Mouse (Mus musculus) cerebellum, postnatal 10 days (tissue): Measurements from ENCODE around the gene Ank.

Source experiments
- DNase-seq, 2 experiments: peaks; one replicate each; pipeline ENCODE4 v3.0.0; 2021; ENCODE audit warnings: mixed read lengths in 2 of 2

The Ank gene

DNA sequence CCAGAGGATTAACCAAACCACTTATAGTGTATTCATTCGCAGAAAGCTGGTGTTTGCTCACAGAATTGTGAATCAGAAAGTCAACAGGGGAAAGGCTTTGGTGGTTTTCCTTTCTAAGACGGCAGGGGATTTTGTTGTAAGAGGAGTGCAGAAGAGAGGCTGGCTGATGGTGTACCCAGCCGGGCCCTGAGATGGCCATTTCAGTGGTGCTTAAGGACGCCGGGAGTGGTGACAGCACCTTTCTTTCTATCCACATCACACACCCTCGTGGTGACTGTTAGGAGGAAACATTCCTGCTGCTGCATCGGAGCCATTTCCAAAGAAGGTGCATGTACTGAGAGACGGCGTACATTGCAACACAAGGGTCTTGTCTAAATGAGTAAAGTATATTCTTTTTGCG is 78.7 kb downstream of the Ank start:
- no peak for DNase-seq

DNA sequence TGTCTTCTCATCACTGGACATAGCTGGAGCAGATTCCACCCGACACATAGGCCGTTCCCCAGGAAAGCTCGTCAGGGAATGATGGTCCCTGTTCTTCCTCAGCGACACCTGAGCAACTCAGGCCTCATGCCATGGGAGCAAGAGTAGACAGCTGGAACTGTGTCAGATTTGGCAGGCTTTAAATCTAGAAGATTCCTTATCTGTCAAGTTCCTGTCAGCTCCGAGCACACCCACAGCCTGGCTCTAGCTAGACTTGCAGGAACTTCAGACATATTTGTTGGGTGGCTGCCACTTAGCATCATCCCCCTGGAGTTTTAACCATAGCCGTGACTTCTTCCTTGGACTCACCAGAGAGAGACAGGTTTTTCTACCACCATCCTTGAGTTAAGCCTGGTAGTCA is 81.6 kb downstream of the Ank start:
- DNase-seq: no peak

DNA sequence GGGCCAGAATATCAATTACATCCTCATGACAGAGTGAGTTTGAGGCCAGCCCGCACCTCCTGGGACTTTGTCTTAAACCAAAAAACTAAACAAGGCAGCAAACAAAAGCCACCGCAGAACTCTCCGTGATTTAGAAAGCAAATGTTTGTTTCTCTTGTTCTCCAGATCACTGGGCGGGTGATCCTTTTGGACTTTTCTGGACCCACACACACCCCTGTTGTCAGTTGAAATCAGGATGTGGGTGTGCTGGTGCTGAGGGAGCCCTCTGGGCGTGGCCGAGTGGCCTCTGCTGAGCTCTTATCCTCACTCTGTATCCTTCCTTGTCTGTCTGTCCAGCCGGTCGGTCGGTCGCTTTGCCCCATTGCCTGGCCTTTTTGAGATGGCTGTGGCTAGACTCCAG is 82.6 kb downstream of the Ank start:
- no peak for DNase-seq

DNA sequence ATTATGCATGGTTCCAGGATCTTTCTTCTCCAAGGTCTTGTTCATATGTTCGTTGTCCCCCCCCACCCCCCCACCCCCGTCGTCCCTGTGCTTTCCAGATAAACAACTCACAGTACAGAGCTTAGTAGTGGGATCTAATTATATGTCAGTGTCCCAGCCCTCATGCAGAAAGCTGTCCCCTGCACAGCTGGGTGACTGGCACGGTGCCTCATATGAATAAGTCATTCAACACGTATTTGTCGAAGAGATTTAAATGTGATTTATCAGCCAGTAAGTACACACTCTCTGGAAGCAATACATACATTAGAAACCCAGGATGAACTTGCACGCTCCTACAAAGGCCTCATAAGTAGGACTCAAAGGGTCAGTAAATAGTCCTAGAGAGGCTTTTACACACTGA is 83.4 kb downstream of the Ank start:
- peak; percentile 40 to 62 for DNase-seq

DNA sequence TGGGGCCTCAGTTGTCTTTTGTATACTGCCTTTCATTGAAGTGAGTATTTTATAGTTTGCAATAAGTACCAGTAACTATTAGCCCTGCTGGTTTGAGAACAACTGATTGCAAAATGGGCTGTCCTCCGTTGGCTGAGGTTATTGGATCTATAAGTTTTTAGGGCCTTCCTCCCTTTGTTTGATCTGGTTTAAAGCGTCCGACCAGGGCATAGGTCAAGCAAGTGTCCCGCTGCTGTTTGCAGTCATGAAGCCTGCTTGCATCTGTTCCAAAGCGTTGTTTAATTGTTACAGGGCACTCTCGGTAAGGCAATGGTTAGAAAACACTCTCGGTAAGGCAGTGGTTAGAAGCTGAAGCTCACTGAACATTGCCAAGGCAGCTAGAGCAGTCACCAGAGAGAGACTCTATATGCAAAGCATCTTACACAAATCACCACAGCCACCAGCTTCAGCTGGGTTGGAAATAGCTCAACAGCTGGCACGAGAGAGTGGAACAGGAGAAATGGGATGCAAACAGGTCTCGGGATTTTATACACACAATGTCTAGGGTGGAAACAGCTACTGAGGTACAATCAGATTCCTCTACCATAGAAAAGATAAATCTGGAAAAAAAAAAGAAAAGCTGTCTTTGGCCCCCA is 84.0 kb downstream of the Ank start:
- DNase-seq: no peak

DNA sequence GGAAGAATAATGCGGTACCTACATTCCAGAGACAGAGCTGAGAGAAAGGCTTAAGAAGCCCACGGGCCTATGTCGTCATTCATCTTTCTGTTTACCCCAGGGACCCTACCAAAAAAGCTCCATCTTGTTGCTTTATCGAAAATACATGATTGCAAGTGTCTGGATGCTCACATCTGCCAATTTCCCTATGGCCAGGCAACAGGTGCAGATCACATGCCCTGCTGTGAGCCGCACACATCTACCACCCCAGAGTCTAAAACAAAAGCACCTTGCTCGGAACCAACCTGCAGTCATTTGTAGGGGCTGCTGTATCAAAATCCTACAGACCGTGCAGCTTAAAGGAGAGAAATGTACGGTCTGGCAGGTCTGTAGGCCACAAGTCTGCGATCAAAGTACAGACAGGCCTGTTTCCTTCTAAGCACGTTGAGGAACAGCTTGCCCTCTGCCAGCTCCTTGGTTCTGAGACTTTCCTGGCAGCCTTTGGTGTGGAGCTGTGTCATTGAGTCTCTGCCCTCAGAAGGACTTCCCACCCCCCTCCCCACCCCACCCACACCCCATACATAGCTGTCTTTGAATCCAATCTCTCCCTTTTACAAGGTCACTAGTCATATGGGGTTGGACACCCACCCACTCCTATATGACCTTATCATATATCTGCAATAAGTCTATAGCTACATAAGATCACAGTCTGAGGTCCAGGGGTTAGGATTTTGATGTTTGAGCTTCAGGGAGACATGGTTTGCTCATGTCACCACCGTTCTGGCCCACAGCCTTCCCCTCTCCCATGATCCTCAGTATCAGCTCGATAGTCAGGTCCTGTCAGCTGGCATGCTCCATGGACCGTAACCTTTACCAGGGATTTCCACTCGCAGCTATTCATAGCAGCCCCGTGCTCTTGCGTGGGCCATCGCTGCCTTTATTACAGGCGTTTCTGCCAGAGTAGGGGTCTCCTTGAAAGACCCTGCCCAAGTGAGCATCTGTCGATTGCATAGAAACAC is 84.9 kb downstream of the Ank start:
- DNase-seq: no peak

DNA sequence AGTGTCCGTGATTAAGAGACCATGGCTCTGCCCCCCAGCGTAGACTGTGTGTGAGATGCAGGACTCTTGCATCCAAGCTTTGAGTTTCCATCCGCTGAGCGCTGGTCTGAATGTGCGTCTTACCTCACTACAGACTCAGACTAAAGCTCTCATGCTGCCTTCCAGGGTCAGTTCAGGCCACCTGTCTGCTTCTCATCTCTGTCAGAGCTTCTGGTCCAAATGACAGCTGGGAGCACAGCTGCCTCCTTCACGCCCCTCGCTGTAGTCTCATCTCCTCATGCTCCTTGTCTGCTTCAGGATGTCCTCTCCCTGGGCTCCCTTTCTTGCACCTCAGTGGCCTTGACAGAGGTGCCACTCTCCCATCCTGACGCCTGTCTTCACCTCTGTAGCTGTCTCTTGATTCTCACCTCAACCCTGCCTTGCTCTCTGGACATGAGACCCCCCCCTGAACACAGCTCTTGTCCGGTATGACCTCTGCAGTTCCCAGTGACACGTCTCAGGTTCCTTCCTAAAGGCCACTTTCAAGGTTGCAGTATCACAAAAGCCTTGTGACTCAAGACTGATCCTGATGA is 85.7 kb downstream of the Ank start:
- no peak for DNase-seq

DNA sequence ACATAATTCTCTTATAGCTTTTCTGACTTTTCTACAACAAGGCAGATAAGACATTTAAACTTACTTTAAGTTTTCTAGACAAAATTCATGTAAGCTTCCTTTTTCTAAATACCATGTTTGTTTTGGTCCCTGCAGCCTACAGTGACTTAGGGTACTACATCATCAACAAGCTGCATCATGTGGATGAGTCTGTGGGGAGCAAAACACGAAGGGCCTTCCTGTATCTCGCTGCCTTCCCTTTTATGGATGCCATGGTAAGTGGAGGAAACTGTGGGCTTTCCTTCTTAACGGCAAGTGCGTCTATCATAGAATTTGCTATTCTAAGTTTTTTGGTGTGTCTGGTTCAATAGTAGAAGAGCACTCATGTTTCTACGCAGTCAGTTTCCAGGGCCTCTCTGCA is 87.1 kb downstream of the Ank start:
- DNase-seq: no peak

DNA sequence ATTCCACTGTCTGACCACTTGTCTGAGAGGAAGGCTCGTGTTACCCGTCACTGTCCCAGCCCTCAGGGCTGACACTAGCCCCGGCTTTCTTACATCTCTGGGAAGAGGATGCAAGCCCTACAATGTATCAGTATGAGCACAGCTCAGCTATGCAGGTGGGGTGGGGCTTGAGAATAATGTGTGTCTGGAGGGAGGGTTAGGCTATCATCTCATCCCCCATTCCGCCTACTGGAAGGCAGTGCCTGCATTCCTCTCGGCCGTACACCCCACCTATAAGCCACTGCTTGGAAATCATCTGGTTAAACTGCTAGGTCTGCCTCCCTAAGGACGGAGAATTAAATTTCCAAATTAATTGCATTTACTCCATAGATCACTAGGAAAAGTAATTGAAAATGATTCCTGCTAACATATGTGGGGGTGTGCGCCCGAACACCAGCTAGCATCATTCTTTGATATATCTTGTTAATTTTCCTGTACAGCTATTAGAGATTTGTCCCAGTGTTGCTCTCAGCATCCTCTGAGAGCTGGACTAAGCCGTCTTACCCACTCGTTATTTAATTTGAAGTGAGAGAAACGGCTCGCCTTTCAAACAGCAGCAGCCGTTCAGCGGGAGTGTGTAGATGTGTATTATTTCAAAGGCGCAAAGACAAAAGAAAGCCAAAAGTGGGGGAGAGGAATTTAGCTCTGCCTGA is 92.1 kb downstream of the Ank start:
- DNase-seq: no peak

DNA sequence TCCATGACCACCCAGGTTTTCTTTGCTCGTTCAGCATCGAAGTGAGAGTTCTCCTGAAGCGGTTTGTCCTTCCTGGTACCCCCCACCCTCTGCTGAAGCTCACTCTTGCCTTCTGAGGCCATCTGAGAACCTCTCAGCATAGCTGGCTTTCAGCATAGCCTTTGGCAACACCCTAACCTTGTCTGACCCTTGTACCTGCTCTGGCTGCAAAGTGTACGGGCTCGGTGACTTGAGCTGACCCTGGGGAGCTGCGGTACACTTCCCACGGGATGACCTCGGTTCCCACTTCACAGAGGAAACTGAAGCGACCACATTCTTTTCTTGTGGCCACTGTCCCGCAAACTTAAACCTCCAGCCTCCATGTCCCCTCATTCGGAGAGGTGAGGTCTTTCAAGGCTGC is 93.8 kb downstream of the Ank start:
- no peak for DNase-seq

DNA sequence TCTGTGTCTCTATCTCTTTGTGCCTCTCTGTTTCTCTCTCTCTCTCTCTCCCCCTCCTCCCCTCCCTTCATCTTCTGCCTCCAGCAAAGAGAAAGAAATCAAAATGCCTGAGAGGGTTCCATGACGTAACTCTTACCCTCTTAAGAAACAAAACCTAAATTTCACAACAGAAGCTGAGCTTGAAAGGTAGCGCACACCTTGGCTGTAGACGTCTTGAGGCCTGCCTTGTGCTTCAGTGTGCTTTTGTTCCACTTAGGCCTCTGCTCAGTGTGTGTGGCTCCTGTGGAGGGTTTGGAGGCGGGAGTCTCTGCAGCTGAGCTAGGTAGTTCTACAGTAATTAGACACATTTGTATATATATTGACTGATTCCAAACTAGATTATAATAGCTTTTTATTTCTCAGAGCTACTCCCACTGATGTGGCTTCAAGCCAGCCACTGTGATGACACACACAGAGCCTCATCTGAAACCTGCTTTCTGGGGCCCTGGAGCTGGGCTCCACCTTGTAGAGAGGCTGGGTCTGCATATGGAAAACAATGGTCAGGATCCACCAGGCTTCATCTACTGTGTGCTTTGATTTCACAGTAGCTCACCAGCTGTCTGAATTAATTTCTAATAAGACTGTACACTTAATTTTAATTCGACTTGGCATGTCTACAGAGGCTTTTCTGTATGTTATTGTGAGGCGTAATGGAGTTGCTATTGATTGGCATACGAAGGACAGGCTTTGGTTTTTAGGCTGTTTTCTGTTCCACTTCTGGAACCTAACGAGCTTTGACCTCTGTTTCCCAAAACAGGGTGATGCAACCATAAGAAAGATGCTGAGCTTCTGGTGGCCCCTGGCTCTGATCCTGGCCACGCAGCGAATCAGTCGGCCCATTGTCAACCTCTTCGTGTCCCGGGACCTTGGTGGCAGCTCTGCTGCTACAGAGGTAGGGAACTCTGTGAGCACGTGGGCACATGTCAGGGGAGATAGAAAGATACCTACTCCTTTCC is 97.9 kb downstream of the Ank start:
- no peak for DNase-seq

DNA sequence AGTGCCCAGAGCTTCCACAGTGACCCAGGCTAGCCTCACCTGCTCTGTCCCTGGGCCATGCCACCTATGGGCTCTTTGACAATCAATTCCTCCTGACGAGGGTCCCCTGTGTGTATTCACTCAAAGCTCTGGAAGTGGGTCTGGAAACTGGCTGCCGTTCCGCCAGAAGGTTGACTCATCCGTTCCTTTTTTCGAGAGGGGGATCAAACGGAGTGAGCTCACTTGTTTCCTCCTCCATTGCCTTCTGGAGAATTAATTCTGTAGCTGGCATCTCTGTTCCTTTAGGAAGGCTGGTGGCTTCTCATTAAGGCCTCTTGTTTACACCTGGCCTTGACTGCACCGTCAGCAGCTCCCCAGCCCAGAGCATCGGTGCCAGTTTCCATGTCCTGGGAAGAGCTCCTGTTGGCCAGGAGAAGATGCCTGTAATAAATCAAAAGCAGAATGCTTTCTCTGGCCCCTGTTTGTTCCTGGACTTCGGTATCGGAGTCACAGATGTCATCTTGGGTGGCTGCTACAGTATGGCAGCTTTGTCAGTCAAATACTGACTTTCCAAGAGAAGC is 99.2 kb downstream of the Ank start:
- DNase-seq: no peak

DNA sequence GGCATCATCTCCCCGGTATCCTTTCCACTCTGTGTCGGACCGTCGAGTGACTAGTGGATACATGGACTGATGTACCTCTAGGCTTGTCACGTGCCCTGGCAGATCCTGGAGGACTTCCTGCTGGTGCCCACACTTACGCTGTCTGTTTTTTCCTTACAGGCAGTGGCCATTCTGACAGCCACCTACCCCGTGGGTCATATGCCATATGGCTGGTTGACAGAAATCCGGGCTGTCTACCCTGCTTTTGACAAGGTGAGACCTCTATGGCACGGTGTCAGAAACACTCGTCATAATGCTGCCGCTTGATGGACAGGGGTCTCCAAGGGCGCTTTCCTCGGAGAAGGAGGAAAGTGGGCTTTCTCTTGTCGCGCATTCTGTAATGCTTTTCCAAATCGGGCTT is 100.9 kb downstream of the Ank start:
- peak; percentile 44 for DNase-seq

DNA sequence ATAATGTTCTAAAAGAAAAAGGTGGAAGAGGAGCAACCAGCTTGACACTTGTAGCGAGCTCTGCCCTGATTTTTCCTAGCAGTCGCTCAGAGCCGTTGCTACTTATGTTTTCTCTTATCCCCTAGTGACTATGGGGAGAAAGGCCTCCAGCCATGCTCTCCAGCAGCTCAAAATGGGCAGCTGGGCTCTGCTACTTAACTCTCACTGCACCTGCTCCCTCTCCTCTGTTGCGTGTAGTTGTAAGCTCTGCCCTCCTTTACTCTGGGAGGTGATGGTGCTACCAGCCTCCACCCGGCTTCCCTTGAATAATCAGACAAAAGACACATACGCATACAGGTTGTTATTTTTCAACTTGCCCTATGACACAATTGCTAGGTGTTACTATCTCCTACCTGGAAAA is 101.9 kb downstream of the Ank start:
- no peak for DNase-seq

DNA sequence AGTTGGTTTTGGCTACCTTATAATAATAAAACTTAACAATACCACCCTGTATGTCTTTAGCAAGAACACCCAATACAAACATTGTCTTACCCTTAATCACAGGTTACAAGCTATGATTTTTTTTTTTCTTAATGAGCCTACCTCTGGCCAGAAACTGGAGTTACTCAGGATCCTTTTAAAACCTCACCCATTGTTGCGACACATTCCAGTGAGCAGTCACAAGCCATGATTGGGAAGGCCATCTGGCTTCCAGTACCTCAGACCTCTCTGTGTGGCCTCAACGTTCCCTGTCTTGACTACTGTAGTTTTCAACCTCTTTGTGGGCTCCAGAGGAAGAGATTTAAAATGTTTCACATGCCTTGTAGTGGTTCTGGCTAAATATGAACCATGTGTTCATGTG is 103.4 kb downstream of the Ank start:
- DNase-seq: no peak

DNA sequence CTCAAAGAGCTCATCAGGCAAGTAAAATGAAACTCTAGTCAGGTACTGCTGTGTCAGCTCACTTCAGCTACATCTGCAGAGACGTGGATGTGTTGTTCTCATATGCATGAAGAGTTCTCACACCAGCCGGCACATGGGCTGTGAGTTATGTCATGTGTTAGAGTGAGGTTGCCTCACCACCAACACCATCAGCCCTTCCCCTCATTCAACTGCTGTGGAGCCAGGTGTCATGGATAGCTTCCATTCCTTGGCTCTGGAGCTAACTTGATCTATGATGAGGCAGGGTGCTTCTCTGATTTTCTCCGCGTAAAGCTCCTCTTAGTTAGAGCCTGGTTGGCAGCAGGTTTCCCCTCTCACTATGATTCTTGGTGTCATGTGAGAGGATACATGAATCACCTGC is 103.9 kb downstream of the Ank start:
- DNase-seq: no peak

DNA sequence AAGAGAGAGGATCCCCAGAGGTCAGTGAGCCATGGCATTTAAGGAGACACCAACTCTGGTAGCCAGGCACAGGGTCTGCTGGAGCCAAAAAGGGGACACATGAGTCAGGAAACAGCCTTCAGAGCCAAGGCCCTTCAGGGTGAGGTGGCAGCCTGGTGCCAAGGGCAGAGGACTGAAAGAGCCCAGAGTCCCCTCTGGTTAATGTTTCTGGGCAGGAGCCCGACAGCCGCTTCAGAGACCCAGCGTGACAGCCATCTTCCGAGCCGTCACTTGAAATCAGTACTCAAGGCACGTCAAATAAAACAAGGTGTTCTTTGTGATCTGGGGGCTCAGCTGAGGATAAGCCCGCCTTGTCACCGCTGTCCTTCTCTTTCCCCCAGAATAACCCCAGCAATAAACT is 104.7 kb downstream of the Ank start:
- DNase-seq: peak in 1 of 2 experiments; percentile 54

DNA sequence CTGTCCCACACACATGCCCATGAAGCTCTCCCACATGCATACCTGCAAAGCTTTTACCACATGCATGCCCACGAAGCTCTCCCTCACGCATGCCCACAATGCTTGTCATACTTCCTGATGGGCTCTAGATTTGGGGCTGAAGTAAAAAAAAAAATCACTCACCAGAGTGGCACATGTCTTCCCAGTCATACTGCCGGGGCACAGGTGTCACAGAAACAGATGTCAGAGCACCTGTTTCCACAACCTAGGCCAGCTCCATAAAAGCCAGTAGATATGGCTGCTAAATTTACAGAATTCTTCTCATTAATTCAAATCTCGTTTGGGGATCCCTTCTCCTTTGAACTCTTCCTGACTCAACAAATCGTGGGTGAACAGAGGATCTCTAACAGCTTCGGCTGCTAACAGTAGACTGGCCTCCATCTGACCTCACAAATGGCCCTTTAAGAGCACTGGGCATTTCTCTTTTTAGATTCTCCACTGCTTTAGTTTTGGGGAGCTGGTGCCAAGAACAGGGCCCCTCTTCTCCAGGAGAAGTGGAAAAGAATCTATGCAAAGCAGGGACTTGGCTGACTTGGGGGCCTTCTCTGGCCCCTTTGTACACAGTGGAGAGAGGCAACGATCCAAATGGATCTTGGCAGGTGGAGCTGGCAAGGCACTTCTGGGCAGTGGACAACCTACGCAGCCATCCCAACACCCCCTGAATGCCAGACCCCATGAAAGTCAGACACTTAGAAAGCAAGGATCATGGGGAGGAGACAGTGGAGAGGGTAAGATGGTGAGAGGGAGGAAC is 108.7 kb downstream of the Ank start:
- peak; percentile 64 to 77 for DNase-seq

DNA sequence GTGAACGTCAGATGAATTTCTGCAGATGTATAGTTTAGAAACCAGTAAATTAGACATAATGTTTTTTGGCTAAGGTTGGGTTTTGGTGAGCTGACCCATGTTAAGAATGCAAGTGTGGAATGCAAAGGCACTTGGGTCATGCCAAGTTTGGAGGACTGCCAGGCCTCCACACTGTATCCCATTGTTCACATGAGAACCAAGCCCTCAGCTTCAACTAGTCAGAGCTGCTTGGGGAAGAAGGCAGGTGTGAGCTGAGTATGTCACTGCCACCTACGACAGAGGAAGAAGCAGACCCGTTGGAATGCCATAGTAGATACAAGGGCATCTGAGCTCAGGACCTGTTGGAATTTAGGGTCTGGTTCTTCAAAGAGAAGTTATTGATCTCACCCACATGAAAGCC is 109.5 kb downstream of the Ank start:
- peak in 1 of 2 experiments; percentile 30 for DNase-seq

DNA sequence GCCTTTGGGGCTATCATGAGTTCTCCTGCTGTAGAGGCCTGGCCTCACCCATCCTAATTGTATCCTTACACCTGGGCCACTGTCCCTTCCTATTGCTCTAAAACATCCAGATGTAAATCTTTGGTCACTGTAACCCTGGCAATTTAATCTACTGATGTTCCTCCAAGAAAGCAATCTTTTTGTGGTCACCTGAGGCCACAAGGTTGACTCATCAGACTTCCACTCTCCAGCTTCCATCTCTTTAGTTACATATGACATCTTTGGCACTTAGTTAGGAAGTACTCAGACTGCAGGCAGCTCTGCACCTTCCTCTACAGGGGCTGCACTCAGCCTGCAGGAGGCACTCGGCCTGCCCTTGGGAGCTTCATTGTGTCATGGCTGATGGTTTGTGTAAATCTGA is 110.4 kb downstream of the Ank start:
- no peak for DNase-seq
